Mouse (Mus musculus): ENCODE measurements at regions not wholly inside any gene's neighbourhood (a gene's known extent, or its start where the extent isn't known, plus 50 kb on each side); places are given as distances from the start of the nearest gene placed in this dataset.

- 49% methylated on average over 4 of the region's 4 CpGs for WGBS
- Histone ChIP-seq H3K36me3 (no peaks in the 10 kb centered on the region), H3K27ac (no peak overlapping the region), H3K9me3 (no peaks in the 10 kb centered on the region), H3K4me2 (replicated peaks) (no peak overlapping the region), H3K27me3 (no peaks in the 10 kb centered on the region), H3K4me3 (no peak overlapping the region), H3K4me1 (peaks cover 7% of the 10 kb centered on the region; the same call in 1 of the 2 replicates), H3K9ac (no peak overlapping the region)
- no peak for ATAC-seq (ENCODE audit: insufficient number of reproducible peaks, insufficient read depth, low FRiP score, low TSS enrichment)
Measured at GRCm38 (mm10) chr14:46144175-46144574, 235.0 kb upstream of the Gm15217 start.

GRCm38 (mm10) chr14:46144707-46145106 lies 234.5 kb upstream of the Gm15217 start:
- H3K4me3 ChIP-seq = no peak overlapping the region
- no peak overlapping the region for H3K27ac ChIP-seq
- no peak overlapping the region for H3K9ac ChIP-seq
- 67% methylated on average over 6 of the region's 6 CpGs for WGBS
- peaks cover 7% of the 10 kb centered on the region; the same call in 1 of the 2 replicates for H3K4me1 ChIP-seq
- H3K27me3 ChIP-seq = no peaks in the 10 kb centered on the region
- H3K36me3 ChIP-seq = no peaks in the 10 kb centered on the region
- no peaks in the 10 kb centered on the region for H3K9me3 ChIP-seq
- ATAC-seq (ENCODE audit: insufficient number of reproducible peaks, insufficient read depth, low FRiP score, low TSS enrichment) = no peak
- H3K4me2 ChIP-seq (replicated peaks) = no peak overlapping the region

- Histone ChIP-seq H3K36me3 (no peaks in the 10 kb centered on the region), H3K4me2 (replicated peaks) (no peak overlapping the region), H3K27ac (no peak overlapping the region), H3K27me3 (no peaks in the 10 kb centered on the region), H3K9me3 (no peaks in the 10 kb centered on the region), H3K9ac (no peak overlapping the region), H3K4me3 (no peak overlapping the region), H3K4me1 (peaks cover 7% of the 10 kb centered on the region; the same call in 1 of the 2 replicates)
- 43% methylated on average over 7 of the region's 7 CpGs for WGBS
- no peak for ATAC-seq (ENCODE audit: insufficient number of reproducible peaks, insufficient read depth, low FRiP score, low TSS enrichment)
Measured at GRCm38 (mm10) chr14:46145584-46145983, 233.6 kb upstream of the Gm15217 start.

- no peak for ATAC-seq (ENCODE audit: insufficient number of reproducible peaks, insufficient read depth, low FRiP score, low TSS enrichment)
- Histone ChIP-seq H3K4me1 (peaks cover 7% of the 10 kb centered on the region; the same call in 1 of the 2 replicates), H3K27me3 (no peaks in the 10 kb centered on the region), H3K4me2 (replicated peaks) (no peak overlapping the region), H3K9ac (no peak overlapping the region), H3K27ac (no peak overlapping the region), H3K4me3 (no peak overlapping the region), H3K9me3 (no peaks in the 10 kb centered on the region), H3K36me3 (no peaks in the 10 kb centered on the region)
- WGBS = 58% methylated on average over 6 of the region's 6 CpGs
Measured at GRCm38 (mm10) chr14:46149073-46149661, 230.0 kb upstream of the Gm15217 start.

GRCm38 (mm10) chr14:46158741-46159140 lies 220.5 kb upstream of the Gm15217 start:
- Histone ChIP-seq H3K4me1 (no peaks in the 10 kb centered on the region), H3K9me3 (no peaks in the 10 kb centered on the region), H3K27ac (no peak overlapping the region), H3K36me3 (no peaks in the 10 kb centered on the region), H3K4me3 (no peak overlapping the region), H3K27me3 (no peaks in the 10 kb centered on the region), H3K9ac (no peak overlapping the region), H3K4me2 (replicated peaks) (no peak overlapping the region)
- WGBS = 55% methylated on average over 2 of the region's 2 CpGs
- ATAC-seq (ENCODE audit: insufficient number of reproducible peaks, insufficient read depth, low FRiP score, low TSS enrichment) = no peak

- 50% methylated on average over 9 of the region's 9 CpGs for WGBS
- Histone ChIP-seq H3K4me2 (replicated peaks) (no peak overlapping the region), H3K27me3 (no peaks in the 10 kb centered on the region), H3K4me1 (peaks cover 13% of the 10 kb centered on the region; the same call in 1 of the 2 replicates), H3K27ac (no peak overlapping the region), H3K9ac (no peak overlapping the region), H3K4me3 (no peak overlapping the region), H3K36me3 (no peaks in the 10 kb centered on the region), H3K9me3 (no peaks in the 10 kb centered on the region)
- ATAC-seq (ENCODE audit: insufficient number of reproducible peaks, insufficient read depth, low FRiP score, low TSS enrichment) = no peak
Measured at GRCm38 (mm10) chr14:46172181-46172874, 206.9 kb upstream of the Gm15217 start.

GRCm38 (mm10) chr14:46172875-46173324 lies 206.3 kb upstream of the Gm15217 start:
- H3K27me3 ChIP-seq = no peaks in the 10 kb centered on the region
- H3K4me2 ChIP-seq (replicated peaks) = no peak overlapping the region
- 53% methylated on average over 6 of the region's 6 CpGs for WGBS
- H3K36me3 ChIP-seq = no peaks in the 10 kb centered on the region
- ATAC-seq (ENCODE audit: insufficient number of reproducible peaks, insufficient read depth, low FRiP score, low TSS enrichment) = no peak
- peaks cover 13% of the 10 kb centered on the region; the same call in 1 of the 2 replicates for H3K4me1 ChIP-seq
- H3K9me3 ChIP-seq = no peaks in the 10 kb centered on the region
- H3K27ac ChIP-seq = no peak overlapping the region
- H3K9ac ChIP-seq = no peak overlapping the region
- no peak overlapping the region for H3K4me3 ChIP-seq

GRCm38 (mm10) chr14:46174386-46174785 lies 204.8 kb upstream of the Gm15217 start:
- Histone ChIP-seq H3K4me3 (no peak overlapping the region), H3K27ac (no peak overlapping the region), H3K4me2 (replicated peaks) (no peak overlapping the region), H3K4me1 (peaks cover 13% of the 10 kb centered on the region; the same call in 1 of the 2 replicates), H3K36me3 (no peaks in the 10 kb centered on the region), H3K27me3 (no peaks in the 10 kb centered on the region), H3K9me3 (no peaks in the 10 kb centered on the region), H3K9ac (no peak overlapping the region)
- 64% methylated on average over 5 of the region's 5 CpGs for WGBS
- ATAC-seq (ENCODE audit: insufficient number of reproducible peaks, insufficient read depth, low FRiP score, low TSS enrichment) = no peak

GRCm38 (mm10) chr14:46175291-46176216 lies 203.7 kb upstream of the Gm15217 start:
- no peak for ATAC-seq (ENCODE audit: insufficient number of reproducible peaks, insufficient read depth, low FRiP score, low TSS enrichment)

GRCm38 (mm10) chr14:46179024-46179423 lies 200.2 kb upstream of the Gm15217 start:
- H3K4me2 ChIP-seq (replicated peaks) = no peak overlapping the region
- H3K9me3 ChIP-seq = no peaks in the 10 kb centered on the region
- no peaks in the 10 kb centered on the region for H3K36me3 ChIP-seq
- H3K4me3 ChIP-seq = no peak overlapping the region
- no peak for ATAC-seq (ENCODE audit: insufficient number of reproducible peaks, insufficient read depth, low FRiP score, low TSS enrichment)
- no peak overlapping the region for H3K27ac ChIP-seq
- 92% methylated on average over 1 of the region's 1 CpGs for WGBS
- H3K9ac ChIP-seq = no peak overlapping the region
- H3K4me1 ChIP-seq = peaks cover 11% of the 10 kb centered on the region; the same call in 1 of the 2 replicates
- no peaks in the 10 kb centered on the region for H3K27me3 ChIP-seq

More at GRCm38 (mm10) chr14:46175291-46176216, 203.7 kb upstream of the Gm15217 start:
- H3K9me3 ChIP-seq = no peaks in the 10 kb centered on the region
- no peaks in the 10 kb centered on the region for H3K27me3 ChIP-seq
- peaks cover 13% of the 10 kb centered on the region; the same call in 1 of the 2 replicates for H3K4me1 ChIP-seq
- 0 out of 2 replicates have a peak overlapping the region, but pooled peaks have one; percentile 1 for H3K27ac ChIP-seq
- no peak overlapping the region for H3K9ac ChIP-seq
- no peak overlapping the region for H3K4me3 ChIP-seq
- H3K36me3 ChIP-seq = no peaks in the 10 kb centered on the region
- 58% methylated on average over 15 of the region's 15 CpGs for WGBS
- no peak overlapping the region for H3K4me2 ChIP-seq (replicated peaks)

GRCm38 (mm10) chr14:46191639-46192399 lies 187.4 kb upstream of the Gm15217 start:
- Histone ChIP-seq H3K9ac (no peak overlapping the region), H3K4me1 (peaks cover 6% of the 10 kb centered on the region; the same call in 1 of the 2 replicates), H3K27me3 (no peaks in the 10 kb centered on the region), H3K27ac (no peak overlapping the region), H3K9me3 (no peaks in the 10 kb centered on the region), H3K4me3 (no peak overlapping the region), H3K4me2 (replicated peaks) (no peak overlapping the region), H3K36me3 (no peaks in the 10 kb centered on the region)
- 85% methylated on average over 8 of the region's 8 CpGs for WGBS
- no peak for ATAC-seq (ENCODE audit: insufficient number of reproducible peaks, insufficient read depth, low FRiP score, low TSS enrichment)

All from embryonic facial prominence, embryonic 12.5 days (tissue).